ENCODE assay signal across 15 mouse cellular contexts in genomic region chr16:79240191-79240590, GRCm38 (mm10).
"Had no signal": no experiment of that assay in that cellular context is flagged by ENCODE, and none has a peak within 500 bp of the region (broad histone marks: within the 10 kb centered on the region; RNA-seq: fewer than 3 reads in every experiment).

No protein-coding gene starts in this region.

- H3K27me3 ChIP-seq: liver, embryonic 12.5 days; midbrain, embryonic 13.5 days; midbrain, embryonic 15.5 days; stomach, embryonic 15.5 days had no signal

- DNase-seq: lung, adult 18-20 months; lung, embryonic 14.5 days; lung, postnatal 10 days; lung, postnatal 4 days; right cerebral cortex, postnatal 14 days; thymus, adult 2 months; thymus, postnatal 25 days; thymus, postnatal 4 days had no signal

- ATAC-seq: liver, embryonic 12.5 days; midbrain, embryonic 13.5 days; midbrain, embryonic 15.5 days had no signal

- H3K9ac ChIP-seq: liver, embryonic 12.5 days; liver, embryonic 14.5 days; lung, embryonic 14.5 days; midbrain, embryonic 13.5 days; midbrain, embryonic 15.5 days; stomach, embryonic 15.5 days had no signal

- H3K36me3 ChIP-seq: liver, embryonic 12.5 days; midbrain, embryonic 10.5 days; midbrain, embryonic 13.5 days; midbrain, embryonic 15.5 days; stomach, embryonic 15.5 days had no signal

- H3K27ac ChIP-seq: liver, embryonic 12.5 days; liver, embryonic 14.5 days; midbrain, embryonic 10.5 days; midbrain, embryonic 13.5 days; midbrain, embryonic 15.5 days; stomach, embryonic 15.5 days; stomach, postnatal 0 days had no signal

- H3K4me2 ChIP-seq: liver, embryonic 12.5 days; lung, embryonic 14.5 days; midbrain, embryonic 13.5 days; midbrain, embryonic 15.5 days; stomach, embryonic 15.5 days had no signal

- H3K4me3 ChIP-seq: liver, embryonic 12.5 days; midbrain, embryonic 10.5 days; midbrain, embryonic 13.5 days; midbrain, embryonic 15.5 days; stomach, embryonic 15.5 days had no signal

- H3K4me1 ChIP-seq: liver, embryonic 12.5 days; midbrain, embryonic 10.5 days; midbrain, embryonic 13.5 days; midbrain, embryonic 15.5 days; stomach, embryonic 15.5 days had no signal

- H3K9me3 ChIP-seq: liver, embryonic 12.5 days; midbrain, embryonic 10.5 days; midbrain, embryonic 13.5 days; midbrain, embryonic 15.5 days; stomach, embryonic 15.5 days had no signal
